Mouse (Mus musculus) midbrain, embryonic 12.5 days (tissue): ENCODE results near the gene Plekhb2. TPM values are rescaled to one million over a fixed set of nuclear protein-coding genes. Genes with fewer than 3 reads are reported as not detected.

Experiments
- ATAC-seq: fragments of 200-750 bp; cut with Nextera tagmentation; 2 replicates; pipeline ENCODE4 v1.8.0; 2017; ENCODE audit warnings: low read depth, moderate TSS enrichment, moderate library complexity; ENCODE audit not compliant: low FRiP score
- H3K27ac ChIP-seq: fragments of 300-500 bp; sonication (generic); replicated peaks from 2 replicates; pipeline ENCODE4 v1.5.1; 2016; ENCODE audit warnings: mild to moderate bottlenecking
- H3K27me3 ChIP-seq: fragments of 300-500 bp; sonication (generic); 2 replicates; pipeline ENCODE4 v1.6.1; 2016; ENCODE audit warnings: mild to moderate bottlenecking
- H3K36me3 ChIP-seq: fragments of 300-500 bp; sonication (generic); 2 replicates; pipeline ENCODE4 v1.6.1; 2016
- H3K4me1 ChIP-seq: fragments of 300-500 bp; sonication (generic); 2 replicates; pipeline ENCODE4 v1.6.1; 2016
- H3K4me2 ChIP-seq: fragments of 300-500 bp; sonication (generic); replicated peaks from 2 replicates; pipeline ENCODE4 v1.6.1; 2016; ENCODE audit warnings: mild to moderate bottlenecking, moderate library complexity
- H3K4me3 ChIP-seq: fragments of 300-500 bp; sonication (generic); 2 replicates; pipeline ENCODE4 v1.5.1; 2016; ENCODE audit warnings: mild to moderate bottlenecking
- H3K9ac ChIP-seq: fragments of 300-500 bp; sonication (generic); replicated peaks from 2 replicates; pipeline ENCODE4 v1.6.1; 2016; ENCODE audit warnings: mild to moderate bottlenecking, moderate library complexity
- H3K9me3 ChIP-seq: fragments of 300-500 bp; sonication (generic); 2 replicates; pipeline ENCODE4 v1.6.1; 2016; ENCODE audit warnings: mild to moderate bottlenecking
- WGBS: fragments of 180-500 bp; shearing (Covaris S2); methylation state at CpG from one replicate; pipeline ENCODE4 v1.1.7; 2016; 5-methylcytosine and 5-hydroxymethylcytosine counted together
- polyA plus RNA-seq: library from polyadenylated mRNA; unstranded; fragments of >200 nt; fragmentation: Nextera tagmentation; extraction: Ambion mirVana; gene quantifications from 2 replicates; pipeline ENCODE4 v1.2.1, GENCODE M21; 2016

Gene Plekhb2
- polyA plus RNA-seq, 1 experiment from 2014 or later: 47.9 TPM

DNA sequence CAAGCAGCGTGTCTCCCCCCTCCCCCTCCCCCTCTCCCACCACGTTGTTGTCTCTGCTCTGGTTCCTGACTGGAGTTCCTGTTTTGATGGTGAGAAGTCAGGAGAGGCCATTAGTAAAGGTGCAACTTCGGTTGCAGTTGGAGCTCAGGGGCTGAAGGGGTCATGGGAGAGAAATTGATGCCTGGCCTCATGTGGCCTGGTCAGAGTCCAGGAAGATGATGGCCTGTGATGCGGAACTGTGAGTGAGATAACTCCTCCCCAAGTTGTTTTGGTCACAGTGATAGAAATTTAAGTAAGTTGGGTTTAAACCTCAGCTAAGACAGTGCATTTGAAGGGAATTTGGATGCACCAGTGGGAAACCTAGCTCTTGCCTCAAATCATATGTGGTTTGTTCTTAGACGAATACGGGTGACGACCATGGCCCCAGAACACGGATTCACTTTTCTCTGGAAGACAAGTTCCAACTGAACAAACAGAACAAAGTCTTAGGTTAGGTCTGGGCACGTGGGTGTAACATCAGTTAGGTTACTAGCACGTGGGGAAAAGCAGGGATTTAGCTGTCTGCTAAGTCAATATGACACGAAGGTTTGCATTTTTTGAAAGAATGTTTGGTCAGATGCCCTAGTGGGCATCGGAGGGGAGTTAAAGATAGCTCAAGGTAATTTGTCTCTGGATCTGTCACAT is 5.4 kb downstream of the Plekhb2 start:
- no peak overlapping the region for H3K4me3 ChIP-seq
- WGBS: 85% methylated on average over 12 of the region's 12 CpGs
- H3K4me2 ChIP-seq: no peak overlapping the region
- H3K4me1 ChIP-seq: peaks cover 19% of the 10 kb centered on the region; the same call in 1 of the 2 replicates
- no peaks in the 10 kb centered on the region for H3K27me3 ChIP-seq
- H3K9me3 ChIP-seq: no peaks in the 10 kb centered on the region
- H3K27ac ChIP-seq: no peak overlapping the region
- ATAC-seq: no peak
- H3K36me3 ChIP-seq: no peaks in the 10 kb centered on the region
- no peak overlapping the region for H3K9ac ChIP-seq

DNA sequence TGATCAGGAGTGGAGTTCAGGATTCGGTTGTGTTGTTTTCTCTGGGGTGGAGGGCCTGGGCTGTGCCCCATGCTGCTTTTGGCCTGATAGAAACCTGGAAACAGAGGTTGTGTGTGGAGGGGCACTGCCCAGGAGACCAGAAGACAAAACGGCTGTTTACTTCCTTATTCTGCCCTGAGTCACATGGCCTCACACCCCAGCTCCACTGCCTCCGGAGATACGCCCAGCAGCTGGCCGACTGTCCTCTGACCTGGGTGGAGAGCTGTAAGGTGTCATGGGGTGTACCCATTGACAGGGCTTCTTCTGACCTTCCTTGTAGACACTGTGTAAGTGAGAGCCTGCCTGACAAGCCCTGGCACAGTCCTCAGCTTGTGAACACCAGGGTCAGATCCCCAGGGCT is 8.9 kb downstream of the Plekhb2 start:
- peaks cover 19% of the 10 kb centered on the region for H3K36me3 ChIP-seq
- no peak for ATAC-seq
- H3K4me3 ChIP-seq: no peak overlapping the region
- no peak overlapping the region for H3K9ac ChIP-seq
- H3K9me3 ChIP-seq: no peaks in the 10 kb centered on the region
- no peaks in the 10 kb centered on the region for H3K4me1 ChIP-seq
- WGBS: 81% methylated on average over 5 of the region's 5 CpGs
- no peaks in the 10 kb centered on the region for H3K27me3 ChIP-seq
- H3K27ac ChIP-seq: no peak overlapping the region
- H3K4me2 ChIP-seq: no peak overlapping the region

DNA sequence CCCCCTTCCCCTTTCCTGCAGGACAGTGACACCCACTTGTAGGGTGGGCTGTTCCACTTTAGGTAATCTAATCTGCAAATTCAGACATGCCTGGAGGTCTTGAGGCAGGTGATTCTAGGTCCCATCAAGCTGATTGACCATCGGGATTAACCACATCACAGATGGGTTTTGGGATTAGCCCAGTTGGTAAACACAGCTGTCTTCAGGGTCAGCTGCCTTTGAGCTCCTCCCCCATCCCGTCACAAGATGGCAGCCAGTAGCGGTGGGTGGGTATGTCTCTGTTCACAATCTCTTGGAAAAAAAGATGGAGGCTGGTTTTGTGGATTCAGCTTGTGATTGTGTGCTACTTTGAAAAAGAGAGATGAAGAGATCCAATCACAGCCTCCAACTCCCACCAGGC is 10.0 kb downstream of the Plekhb2 start:
- H3K4me3 ChIP-seq: no peak overlapping the region
- ATAC-seq: no peak
- H3K4me1 ChIP-seq: no peaks in the 10 kb centered on the region
- H3K36me3 ChIP-seq: peaks cover 30% of the 10 kb centered on the region
- H3K27me3 ChIP-seq: no peaks in the 10 kb centered on the region
- no peaks in the 10 kb centered on the region for H3K9me3 ChIP-seq
- no peak overlapping the region for H3K27ac ChIP-seq
- H3K4me2 ChIP-seq: no peak overlapping the region
- 82% methylated on average over 3 of the region's 3 CpGs for WGBS
- no peak overlapping the region for H3K9ac ChIP-seq

DNA sequence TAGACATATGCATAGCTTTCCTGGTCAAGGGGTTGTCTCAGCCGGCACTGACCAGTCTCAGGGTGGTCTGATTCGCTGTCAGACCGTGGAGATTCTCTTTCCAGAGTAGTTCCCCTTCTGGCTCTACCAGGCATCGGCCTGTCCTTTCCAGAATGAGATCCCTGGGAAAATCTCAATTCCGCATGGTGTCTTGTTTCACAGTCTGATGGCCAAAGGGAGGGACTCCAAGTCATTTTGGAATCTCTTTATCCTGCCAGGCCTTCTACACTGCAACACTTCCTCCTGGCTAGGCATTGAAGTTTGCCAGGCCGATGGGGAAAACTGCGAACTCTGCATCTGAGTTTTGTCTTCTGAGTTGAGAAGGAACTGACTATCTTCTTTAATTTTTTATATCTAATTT is 10.4 kb downstream of the Plekhb2 start:
- H3K36me3 ChIP-seq: peaks cover 34% of the 10 kb centered on the region
- no peaks in the 10 kb centered on the region for H3K9me3 ChIP-seq
- no peaks in the 10 kb centered on the region for H3K27me3 ChIP-seq
- no peak overlapping the region for H3K4me2 ChIP-seq
- H3K4me3 ChIP-seq: no peak overlapping the region
- H3K4me1 ChIP-seq: no peaks in the 10 kb centered on the region
- H3K27ac ChIP-seq: no peak overlapping the region
- H3K9ac ChIP-seq: no peak overlapping the region
- no peak for ATAC-seq
- 89% methylated on average over 7 of the region's 7 CpGs for WGBS

DNA sequence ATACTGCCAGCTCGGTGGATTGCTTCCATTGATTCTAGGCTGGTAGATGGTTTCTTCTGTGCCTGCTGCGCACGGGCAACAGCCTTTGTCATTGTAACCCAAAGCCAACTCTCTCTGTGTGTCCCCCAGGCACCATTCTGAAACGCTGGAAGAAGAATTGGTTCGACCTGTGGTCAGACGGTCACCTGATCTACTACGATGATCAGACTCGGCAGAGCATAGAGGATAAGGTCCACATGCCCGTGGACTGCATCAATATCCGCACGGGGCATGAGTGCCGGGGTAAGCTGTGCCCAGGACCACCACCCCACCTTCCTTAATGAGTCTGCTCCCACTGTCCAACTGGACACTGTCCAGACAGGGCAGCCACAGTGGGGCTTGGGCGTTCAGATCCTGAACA is 13.1 kb downstream of the Plekhb2 start:
- Histone ChIP-seq H3K27me3 (no peaks in the 10 kb centered on the region), H3K9me3 (no peaks in the 10 kb centered on the region), H3K4me2 (no peak overlapping the region), H3K36me3 (peaks cover 40% of the 10 kb centered on the region), H3K9ac (no peak overlapping the region), H3K4me3 (no peak overlapping the region), H3K4me1 (no peaks in the 10 kb centered on the region), H3K27ac (no peak overlapping the region)
- no peak for ATAC-seq
- WGBS: 91% methylated on average over 13 of the region's 13 CpGs

DNA sequence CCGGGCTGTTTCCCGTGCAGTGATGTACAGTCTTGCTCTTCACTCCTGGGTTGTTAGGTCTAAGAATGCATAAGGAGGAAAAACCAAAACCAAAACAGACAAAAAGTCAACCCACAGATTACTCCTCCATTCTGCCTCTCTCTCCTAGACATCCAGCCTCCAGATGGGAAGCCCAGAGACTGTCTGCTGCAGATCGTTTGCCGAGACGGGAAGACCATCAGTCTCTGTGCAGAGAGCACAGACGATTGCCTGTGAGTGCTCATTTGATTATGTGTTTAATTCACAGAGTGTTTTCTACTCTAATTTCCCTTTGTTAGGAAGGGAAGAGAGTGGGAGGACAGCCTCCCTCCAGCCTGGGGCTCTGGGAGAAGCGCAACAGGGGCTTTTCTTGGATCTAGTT is 13.5 kb downstream of the Plekhb2 start:
- 93% methylated on average over 7 of the region's 7 CpGs for WGBS
- Histone ChIP-seq H3K36me3 (peaks cover 43% of the 10 kb centered on the region), H3K4me1 (no peaks in the 10 kb centered on the region), H3K9me3 (no peaks in the 10 kb centered on the region), H3K27me3 (no peaks in the 10 kb centered on the region), H3K4me2 (no peak overlapping the region), H3K9ac (no peak overlapping the region), H3K4me3 (no peak overlapping the region), H3K27ac (no peak overlapping the region)
- ATAC-seq: no peak

DNA sequence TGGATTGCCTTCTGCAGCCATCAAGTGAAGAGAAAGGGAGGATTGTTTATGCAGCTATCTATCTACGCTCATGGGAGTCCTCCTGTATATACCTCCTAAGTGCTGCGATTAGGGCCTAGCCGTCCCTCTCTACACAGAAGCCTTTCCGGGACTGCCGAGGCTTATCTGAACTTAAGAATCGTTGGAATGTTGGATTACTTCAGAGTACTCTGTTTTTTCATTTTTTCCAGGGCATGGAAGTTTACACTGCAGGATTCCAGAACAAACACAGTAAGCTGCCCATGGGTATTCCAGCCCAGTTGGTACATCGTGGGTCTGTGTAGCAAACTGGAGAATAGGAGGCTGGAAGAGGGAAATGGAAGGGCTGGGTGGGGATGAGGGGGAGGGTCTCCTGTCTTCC is 14.5 kb downstream of the Plekhb2 start:
- WGBS: 82% methylated on average over 7 of the region's 7 CpGs
- Histone ChIP-seq H3K9me3 (no peaks in the 10 kb centered on the region), H3K27me3 (no peaks in the 10 kb centered on the region), H3K4me1 (no peaks in the 10 kb centered on the region), H3K36me3 (peaks cover 51% of the 10 kb centered on the region), H3K27ac (no peak overlapping the region), H3K9ac (no peak overlapping the region), H3K4me3 (no peak overlapping the region), H3K4me2 (no peak overlapping the region)
- ATAC-seq: no peak

DNA sequence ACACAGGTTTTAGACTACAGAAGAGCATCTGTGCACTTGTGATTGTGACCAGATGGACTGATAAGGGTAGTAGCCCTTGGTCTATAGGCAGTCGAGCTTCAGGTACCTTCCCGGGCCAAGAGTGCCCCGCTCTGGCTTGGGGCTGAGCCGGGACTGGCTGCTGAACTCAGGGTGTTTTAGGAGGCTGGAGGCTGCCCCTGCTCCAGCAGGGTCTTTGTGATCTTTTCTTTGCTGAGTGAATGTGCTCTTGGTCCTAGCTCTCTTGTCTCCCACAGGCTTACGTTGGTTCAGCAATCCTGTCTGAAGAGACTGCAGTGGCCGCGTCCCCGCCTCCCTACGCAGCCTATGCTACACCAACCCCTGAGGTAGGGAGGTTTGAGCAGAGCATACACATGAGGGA is 16.1 kb downstream of the Plekhb2 start:
- Histone ChIP-seq H3K36me3 (peaks cover 62% of the 10 kb centered on the region), H3K4me1 (no peaks in the 10 kb centered on the region), H3K27me3 (no peaks in the 10 kb centered on the region), H3K27ac (no peak overlapping the region), H3K4me3 (no peak overlapping the region), H3K4me2 (no peak overlapping the region), H3K9me3 (no peaks in the 10 kb centered on the region), H3K9ac (no peak overlapping the region)
- no peak for ATAC-seq
- WGBS: 86% methylated on average over 9 of the region's 9 CpGs

DNA sequence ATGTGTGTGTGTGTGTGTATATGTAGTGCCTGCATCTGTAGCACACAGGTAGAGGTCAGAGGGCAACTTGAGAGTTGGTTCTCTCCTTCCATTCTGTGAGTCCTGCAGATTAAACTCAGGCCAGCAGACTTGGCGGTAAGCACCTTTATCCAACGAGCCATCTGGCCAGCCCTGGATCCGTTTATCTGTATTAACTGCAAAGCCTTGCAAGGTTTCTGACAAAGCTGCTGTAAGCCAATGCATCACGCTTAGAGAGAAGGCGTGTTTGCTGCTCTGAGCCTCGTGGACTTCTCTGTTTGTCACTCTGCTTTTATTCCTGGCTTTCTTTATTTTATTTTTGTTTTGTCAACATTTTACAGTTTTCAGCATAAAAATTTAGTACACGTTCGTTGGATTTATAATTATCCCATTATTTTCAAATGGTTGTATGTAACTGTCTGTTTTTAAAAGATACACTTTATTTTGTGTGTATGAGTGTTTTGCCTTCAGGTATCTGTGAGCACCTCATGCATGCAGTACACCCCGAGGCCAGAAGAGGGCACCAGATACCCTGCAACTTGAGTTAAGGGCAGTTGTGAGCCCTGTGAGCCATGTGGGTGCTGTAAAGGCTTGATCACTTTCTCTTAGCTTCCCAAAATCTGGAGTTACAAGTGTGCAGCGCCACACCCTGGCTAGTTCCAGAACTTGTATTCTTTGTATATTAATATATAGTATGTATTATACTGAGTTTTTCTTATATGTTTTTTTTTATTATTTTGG is 17.2 kb downstream of the Plekhb2 start:
- Histone ChIP-seq H3K4me2 (no peak overlapping the region), H3K27ac (no peak overlapping the region), H3K4me1 (no peaks in the 10 kb centered on the region), H3K27me3 (no peaks in the 10 kb centered on the region), H3K9me3 (no peaks in the 10 kb centered on the region), H3K4me3 (no peak overlapping the region), H3K36me3 (peaks cover 66% of the 10 kb centered on the region), H3K9ac (no peak overlapping the region)
- ATAC-seq: 0 out of 2 replicates have a peak, but pooled peaks have one; percentile 54
- 56% methylated on average over 10 of the region's 10 CpGs for WGBS

DNA sequence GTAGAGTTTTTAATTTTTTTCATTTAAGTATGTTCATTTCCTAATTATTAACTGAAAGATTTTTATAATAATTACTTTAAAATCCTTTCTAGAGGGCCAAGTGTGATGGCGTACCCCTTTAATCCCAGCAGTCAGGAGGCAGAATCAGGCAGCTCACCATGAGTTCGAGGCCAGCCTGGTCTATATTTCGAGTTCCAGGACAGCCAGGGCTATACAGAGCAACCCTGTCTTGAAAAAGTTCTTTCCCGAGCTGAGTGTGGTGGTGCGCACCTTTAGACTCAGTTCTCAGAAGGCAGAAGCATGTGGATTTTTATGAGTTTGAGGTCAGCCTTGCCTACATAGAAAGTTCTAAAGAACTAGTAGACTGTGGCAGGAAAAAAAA is 17.8 kb downstream of the Plekhb2 start:
- Histone ChIP-seq H3K36me3 (peaks cover 60% of the 10 kb centered on the region), H3K9me3 (no peaks in the 10 kb centered on the region), H3K4me3 (no peak overlapping the region), H3K27me3 (no peaks in the 10 kb centered on the region), H3K4me1 (no peaks in the 10 kb centered on the region), H3K9ac (no peak overlapping the region), H3K27ac (no peak overlapping the region), H3K4me2 (no peak overlapping the region)
- WGBS: 92% methylated on average over 5 of the region's 5 CpGs
- no peak for ATAC-seq

DNA sequence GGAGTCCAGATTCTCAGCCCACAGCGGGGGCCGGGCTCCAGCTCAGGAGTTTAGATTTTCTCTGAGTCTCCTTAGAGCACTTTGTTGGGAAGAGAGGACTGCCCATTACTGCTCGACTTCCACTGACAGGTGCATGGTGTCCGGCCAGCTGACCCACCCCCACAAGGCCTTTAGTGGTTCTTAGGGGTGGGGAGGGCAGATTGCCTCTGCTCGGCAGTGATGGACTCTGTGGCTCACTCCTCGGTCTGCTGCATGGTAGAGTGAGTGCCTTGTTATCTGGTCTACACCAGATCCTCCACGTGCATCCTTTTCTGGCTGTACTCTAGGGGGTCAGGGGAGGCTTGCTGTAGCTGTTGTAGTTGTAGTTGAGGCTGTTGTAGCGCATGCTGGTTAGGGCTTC is 18.6 kb downstream of the Plekhb2 start:
- 89% methylated on average over 8 of the region's 8 CpGs for WGBS
- Histone ChIP-seq H3K27me3 (no peaks in the 10 kb centered on the region), H3K4me1 (no peaks in the 10 kb centered on the region), H3K9ac (no peak overlapping the region), H3K9me3 (no peaks in the 10 kb centered on the region), H3K4me2 (no peak overlapping the region), H3K36me3 (peaks cover 55% of the 10 kb centered on the region), H3K27ac (no peak overlapping the region), H3K4me3 (no peak overlapping the region)
- no peak for ATAC-seq

DNA sequence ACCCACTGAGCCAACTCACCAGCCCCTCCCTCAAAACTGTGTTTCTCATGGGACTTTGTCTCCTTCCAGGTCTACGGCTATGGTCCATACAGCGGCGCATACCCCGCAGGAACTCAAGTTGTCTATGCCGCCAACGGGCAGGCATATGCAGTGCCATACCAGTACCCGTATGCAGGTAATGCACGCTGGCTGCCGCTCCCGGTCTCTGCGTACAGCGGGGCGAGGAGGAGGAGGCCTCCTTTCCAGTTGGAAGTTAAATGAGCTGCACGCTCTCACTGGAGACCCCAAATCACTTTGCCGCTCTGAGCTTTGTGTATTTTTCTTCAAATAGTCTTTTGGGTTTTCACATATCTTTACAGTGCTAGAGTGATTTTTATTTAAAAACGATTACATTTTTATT is 19.5 kb downstream of the Plekhb2 start:
- ATAC-seq: no peak
- no peaks in the 10 kb centered on the region for H3K4me1 ChIP-seq
- peaks cover 50% of the 10 kb centered on the region for H3K36me3 ChIP-seq
- 96% methylated on average over 16 of the region's 16 CpGs for WGBS
- H3K4me2 ChIP-seq: no peak overlapping the region
- H3K4me3 ChIP-seq: no peak overlapping the region
- no peaks in the 10 kb centered on the region for H3K9me3 ChIP-seq
- no peak overlapping the region for H3K27ac ChIP-seq
- no peaks in the 10 kb centered on the region for H3K27me3 ChIP-seq
- H3K9ac ChIP-seq: no peak overlapping the region
